Mouse (Mus musculus) neural tube, embryonic 11.5 days (tissue): Measurements from ENCODE around the gene Nf1. TPM values are rescaled to one million over a fixed set of nuclear protein-coding genes. Genes with fewer than 3 reads are reported as not detected.

Experiments used
- ATAC-seq: fragments of 200-750 bp; cut with Nextera tagmentation; 2 replicates; pipeline ENCODE4 v1.8.0; 2017; ENCODE audit warnings: moderate number of reproducible peaks, mild to moderate bottlenecking, moderate TSS enrichment, moderate library complexity; ENCODE audit not compliant: insufficient read depth, low FRiP score, low TSS enrichment
- DNase-seq: peaks from one replicate; pipeline ENCODE4 v3.0.0-alpha.2; 2015; ENCODE audit warnings: low spot score
- H3K27ac ChIP-seq: fragments of 300-500 bp; sonication (generic); 2 replicates; pipeline ENCODE4 v1.5.1; 2014; ENCODE audit warnings: low read depth, mild to moderate bottlenecking, low read length
- H3K27me3 ChIP-seq: fragments of 300-500 bp; sonication (generic); 2 replicates; pipeline ENCODE4 v1.6.1; 2014; ENCODE audit warnings: mild to moderate bottlenecking, low read length, mixed read lengths; ENCODE audit not compliant: control insufficient read depth, insufficient read depth
- H3K36me3 ChIP-seq: fragments of 300-500 bp; sonication (generic); 2 replicates; pipeline ENCODE4 v1.6.1; 2014; ENCODE audit warnings: mild to moderate bottlenecking, low read length, moderate library complexity, mixed read lengths; ENCODE audit not compliant: control insufficient read depth, insufficient read depth
- H3K4me1 ChIP-seq: fragments of 300-500 bp; sonication (generic); 2 replicates; pipeline ENCODE4 v1.6.1; 2014; ENCODE audit warnings: low read length, mixed read lengths; ENCODE audit not compliant: control insufficient read depth, insufficient read depth
- H3K4me2 ChIP-seq: fragments of 300-500 bp; sonication (generic); 2 replicates; pipeline ENCODE4 v1.6.1; 2014; ENCODE audit warnings: low read depth, mild to moderate bottlenecking, moderate library complexity
- H3K4me3 ChIP-seq: fragments of 300-500 bp; sonication (generic); 2 replicates; pipeline ENCODE4 v1.5.1; 2014; ENCODE audit warnings: low read depth, low read length
- H3K9ac ChIP-seq: fragments of 300-500 bp; sonication (generic); 2 replicates; pipeline ENCODE4 v1.6.1; 2014; ENCODE audit warnings: mild to moderate bottlenecking, low read length
- H3K9me3 ChIP-seq: fragments of 300-500 bp; sonication (generic); 2 replicates; pipeline ENCODE4 v1.6.1; 2016; ENCODE audit warnings: low read length; ENCODE audit not compliant: control insufficient read depth
- WGBS: fragments of 180-500 bp; shearing (Covaris S2); extraction: QIAGEN DNeasy Blood & Tissue Kit; methylation state at CpG from one replicate; pipeline ENCODE4 v1.1.7; 2014; 5-methylcytosine and 5-hydroxymethylcytosine counted together
- polyA plus RNA-seq: library from polyadenylated mRNA; unstranded; fragments of >200 nt; fragmentation: Nextera tagmentation; extraction: Ambion mirVana; gene quantifications from 2 replicates; pipeline ENCODE4 v1.2.1, GENCODE M21; 2014

The Nf1 gene
- 10.3 and 11.3 TPM in 2 replicates for polyA plus RNA-seq

DNA sequence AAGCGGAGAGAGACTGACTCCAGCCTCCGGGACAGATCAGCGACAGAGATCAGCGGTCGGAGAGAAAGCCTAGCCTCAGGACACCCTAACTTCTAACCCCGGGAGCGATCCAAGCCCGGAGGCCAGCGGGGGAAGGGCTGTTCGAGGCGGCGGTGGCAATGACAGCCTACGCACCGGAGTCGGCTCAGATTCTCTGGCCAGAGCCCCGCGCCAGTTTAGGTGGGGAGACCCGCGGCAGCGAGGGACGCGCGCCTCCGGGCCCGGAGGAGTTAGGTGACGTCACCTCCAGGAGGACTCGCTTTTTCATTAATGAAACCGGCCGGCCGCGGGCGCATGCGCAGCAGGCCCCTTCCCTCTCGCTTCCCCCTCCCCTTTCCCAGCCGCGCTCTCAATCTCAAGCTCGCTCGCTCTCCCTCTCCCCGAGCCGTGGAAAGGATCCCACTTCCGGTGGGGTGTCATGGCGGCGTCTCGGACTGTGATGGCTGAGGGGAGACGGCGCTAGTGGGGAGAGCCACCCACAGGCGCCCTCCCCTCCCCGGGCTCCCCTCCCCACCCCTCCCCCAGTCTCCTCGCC lies at the start of gene Nf1:
Gene Nf1, plus strand, starts transcription at position 460 of the 574 bp plus-strand sequence.
- Histone ChIP-seq H3K4me2 (peak within 1 kb of the TSS; percentile 64), H3K27ac (peak within 1 kb of the TSS; percentile 87), H3K36me3 (no peaks in the 10 kb centered on the region), H3K27me3 (no peaks in the 10 kb centered on the region), H3K9ac (peak within 1 kb of the TSS; percentile 95), H3K4me1 (peaks cover 6% of the 10 kb centered on the region), H3K4me3 (peak within 1 kb of the TSS; percentile 96), H3K9me3 (no peaks in the 10 kb centered on the region)
- under 1% methylated on average over 45 of the region's 49 CpGs for WGBS
- ATAC-seq (peak; percentile 93), DNase-seq (peak; percentile 99)

DNA sequence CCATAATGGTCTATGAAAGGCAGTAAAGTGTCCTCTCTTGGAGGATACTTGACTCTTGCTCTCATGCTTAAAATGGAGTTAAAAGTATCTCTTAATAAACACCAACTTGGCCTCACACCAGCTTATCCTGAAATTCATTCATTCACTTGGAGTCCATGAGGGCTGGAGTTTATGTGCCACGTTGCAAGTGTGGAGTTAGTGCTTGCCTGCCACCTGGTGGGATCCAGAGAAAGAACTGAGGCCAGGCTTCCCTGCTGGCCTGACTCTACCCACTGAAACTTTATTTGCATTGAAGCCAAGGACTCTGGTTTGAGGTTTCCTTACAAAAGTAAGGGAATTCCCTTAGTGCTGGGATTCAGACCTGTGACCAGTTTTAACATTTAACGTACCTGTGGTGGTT lies 49.0 kb upstream of the Nf1 start:
- Histone ChIP-seq H3K27me3 (no peaks in the 10 kb centered on the region), H3K4me1 (no peaks in the 10 kb centered on the region), H3K4me3 (no peak overlapping the region), H3K9me3 (no peaks in the 10 kb centered on the region), H3K9ac (no peak overlapping the region), H3K4me2 (no peak overlapping the region), H3K36me3 (no peaks in the 10 kb centered on the region), H3K27ac (no peak overlapping the region)
- 50% methylated on average over 2 of the region's 2 CpGs for WGBS
- ATAC-seq (no peak), DNase-seq (peak; percentile 33)

DNA sequence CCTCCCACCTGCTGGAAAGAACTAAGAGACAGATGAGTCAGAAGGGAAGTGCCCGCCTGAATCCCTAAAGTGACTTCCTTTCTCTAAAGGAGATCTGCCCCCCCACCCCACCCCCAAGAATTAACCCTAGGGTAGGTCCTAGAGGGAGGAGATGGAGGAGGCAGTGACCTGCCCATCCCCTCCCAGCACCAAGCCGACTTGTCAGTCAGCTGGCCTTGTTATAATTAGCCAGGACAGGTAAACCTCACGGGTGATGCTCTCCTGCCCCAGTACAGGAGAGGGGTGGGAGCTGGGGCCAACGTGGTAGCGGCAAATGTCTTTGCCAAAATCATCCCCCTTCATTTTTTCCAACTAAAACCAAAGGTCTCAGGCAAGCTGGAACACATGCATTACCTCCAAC lies 47.8 kb upstream of the Nf1 start:
- WGBS = 74% methylated on average over 5 of the region's 5 CpGs
- Histone ChIP-seq H3K4me3 (no peak overlapping the region), H3K9me3 (no peaks in the 10 kb centered on the region), H3K9ac (no peak overlapping the region), H3K4me2 (no peak overlapping the region), H3K36me3 (no peaks in the 10 kb centered on the region), H3K27ac (no peak overlapping the region), H3K4me1 (no peaks in the 10 kb centered on the region), H3K27me3 (no peaks in the 10 kb centered on the region)
- ATAC-seq (no peak), DNase-seq (no peak)

DNA sequence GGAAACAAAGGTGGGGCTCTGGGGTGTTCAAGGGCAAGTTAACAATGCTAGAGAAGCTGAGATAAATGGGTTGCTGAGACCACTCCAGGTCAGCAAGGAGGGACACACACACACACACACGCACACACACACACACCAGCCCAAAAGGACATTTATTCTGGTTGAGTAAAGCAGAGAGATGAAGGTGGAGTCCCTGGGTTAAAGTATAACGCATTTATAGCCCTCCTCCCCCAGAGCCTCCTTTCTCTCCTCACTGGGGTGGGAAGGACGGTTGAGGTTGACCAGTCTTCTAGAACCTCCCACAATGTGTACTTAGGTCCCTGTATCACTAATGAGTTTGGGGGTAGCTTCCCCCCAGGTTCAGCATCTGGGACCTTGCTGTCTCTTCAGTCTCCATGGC lies 47.4 kb upstream of the Nf1 start:
- Histone ChIP-seq H3K27ac (no peak overlapping the region), H3K4me1 (no peaks in the 10 kb centered on the region), H3K27me3 (no peaks in the 10 kb centered on the region), H3K36me3 (no peaks in the 10 kb centered on the region), H3K9me3 (no peaks in the 10 kb centered on the region), H3K4me2 (no peak overlapping the region), H3K9ac (no peak overlapping the region), H3K4me3 (no peak overlapping the region)
- WGBS = 58% methylated on average over 3 of the region's 3 CpGs
- DNase-seq = no peak
- ATAC-seq = no peak

DNA sequence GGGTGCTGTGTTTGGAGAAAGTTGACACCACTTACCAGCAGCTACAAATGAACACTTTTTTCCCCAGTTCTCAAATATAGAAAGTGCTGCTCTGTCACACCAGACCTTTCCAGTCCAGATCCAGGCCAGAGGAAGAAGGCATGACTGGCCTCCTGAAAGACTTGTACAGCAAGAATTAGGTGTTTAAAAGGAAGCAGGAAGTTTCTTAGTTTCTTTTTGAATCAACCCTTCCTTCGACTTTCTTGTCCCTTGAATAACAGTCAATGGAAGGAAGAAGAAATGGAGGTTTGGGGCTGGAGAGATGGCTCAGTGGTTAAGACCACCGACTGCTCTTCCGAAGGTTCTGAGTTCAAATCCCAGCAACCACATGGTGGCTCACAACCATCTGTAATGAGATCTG lies 46.5 kb upstream of the Nf1 start:
- H3K4me3 ChIP-seq = no peak overlapping the region
- no peak overlapping the region for H3K4me2 ChIP-seq
- no peaks in the 10 kb centered on the region for H3K36me3 ChIP-seq
- no peak overlapping the region for H3K9ac ChIP-seq
- no peaks in the 10 kb centered on the region for H3K9me3 ChIP-seq
- H3K4me1 ChIP-seq = no peaks in the 10 kb centered on the region
- DNase-seq (no peak), ATAC-seq (no peak)
- WGBS = 89% methylated on average over 3 of the region's 3 CpGs
- H3K27ac ChIP-seq = no peak overlapping the region
- no peaks in the 10 kb centered on the region for H3K27me3 ChIP-seq

DNA sequence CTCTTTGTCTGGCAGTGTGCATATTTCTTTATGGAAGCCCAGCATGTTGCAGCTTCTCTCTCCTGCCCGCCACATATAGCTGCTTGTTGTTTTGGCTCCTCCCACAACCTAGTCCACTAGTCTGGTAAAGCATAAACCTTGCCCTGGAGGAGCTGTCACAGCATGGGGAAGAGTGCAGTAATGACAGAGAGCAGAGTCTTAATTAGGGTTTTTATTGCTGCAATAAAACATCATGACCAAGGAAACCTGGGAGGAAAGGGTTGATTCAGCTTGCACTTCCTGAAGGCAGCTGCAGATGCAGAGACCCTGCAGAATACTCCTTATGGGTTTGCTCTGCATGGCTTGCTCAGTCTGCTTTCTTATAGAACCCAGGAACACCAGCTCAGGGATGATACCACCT lies 45.5 kb upstream of the Nf1 start:
- DNase-seq (no peak), ATAC-seq (no peak)
- Histone ChIP-seq H3K9ac (no peak overlapping the region), H3K27ac (no peak overlapping the region), H3K9me3 (no peaks in the 10 kb centered on the region), H3K4me1 (no peaks in the 10 kb centered on the region), H3K27me3 (no peaks in the 10 kb centered on the region), H3K36me3 (no peaks in the 10 kb centered on the region), H3K4me3 (no peak overlapping the region), H3K4me2 (no peak overlapping the region)
- 29% methylated on average over 1 of the region's 1 CpGs for WGBS

DNA sequence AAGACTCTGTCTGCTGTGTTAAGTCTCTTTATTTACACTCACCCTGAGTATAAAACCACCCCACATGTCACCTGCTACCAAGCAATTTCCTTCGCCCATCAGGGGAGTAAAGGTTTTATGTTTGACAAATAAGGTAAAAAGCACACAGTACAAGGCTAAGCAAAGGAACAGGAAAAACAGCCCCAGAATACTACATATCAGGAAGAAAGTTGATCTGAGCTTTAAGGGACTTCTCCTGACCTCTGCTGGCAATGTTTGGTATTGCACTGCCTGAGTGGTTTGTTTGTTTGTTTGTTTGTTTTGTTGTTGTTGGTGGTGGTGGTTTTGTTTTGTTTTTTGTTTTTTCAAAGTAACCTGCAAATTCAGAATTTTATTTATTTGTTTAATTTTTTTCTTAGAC lies 43.3 kb upstream of the Nf1 start:
- Histone ChIP-seq H3K9ac (no peak overlapping the region), H3K4me2 (no peak overlapping the region), H3K27me3 (no peaks in the 10 kb centered on the region), H3K4me1 (no peaks in the 10 kb centered on the region), H3K36me3 (no peaks in the 10 kb centered on the region), H3K9me3 (no peaks in the 10 kb centered on the region), H3K4me3 (no peak overlapping the region), H3K27ac (no peak overlapping the region)
- DNase-seq = peak; percentile 53
- ATAC-seq = no peak
- WGBS = 50% methylated on average over 1 of the region's 1 CpGs

DNA sequence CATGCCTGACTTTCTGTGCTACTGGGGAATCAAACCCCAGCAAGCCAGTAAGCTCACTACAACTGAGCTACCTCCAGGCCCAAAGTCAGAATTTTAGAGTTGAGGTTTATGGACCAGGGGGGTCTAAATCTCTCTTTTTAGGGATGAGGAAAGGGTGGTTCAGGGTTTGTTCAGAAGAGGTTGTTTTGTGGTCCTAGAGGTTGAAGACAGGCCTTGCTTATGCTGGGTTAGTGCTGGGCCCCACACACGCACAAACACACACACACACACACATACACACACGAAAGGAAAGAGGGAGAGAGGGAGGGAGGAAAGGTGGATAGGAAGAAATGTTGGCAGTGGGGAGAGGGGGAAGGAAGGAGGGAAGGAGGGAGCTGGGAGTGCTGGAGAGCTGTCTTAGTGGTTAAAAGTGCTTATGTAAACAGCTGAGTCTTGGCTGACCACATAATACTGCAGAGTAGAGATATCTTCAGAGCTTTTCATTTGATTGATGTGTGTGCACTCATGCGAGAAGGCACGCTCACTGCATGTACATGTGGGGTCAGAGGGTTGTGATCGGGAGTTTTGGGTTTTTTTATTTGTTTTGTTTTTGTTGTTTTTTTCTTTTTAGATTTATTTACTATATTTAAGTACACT lies 42.5 kb upstream of the Nf1 start, which contains the start of gene Gm9964:
Gene Gm9964, minus strand, starts transcription at position 51 of the 636 bp plus-strand sequence.
- no peaks in the 10 kb centered on the region for H3K4me1 ChIP-seq
- 71% methylated on average over 5 of the region's 5 CpGs for WGBS
- no peaks in the 10 kb centered on the region for H3K36me3 ChIP-seq
- H3K4me2 ChIP-seq = no peak within 1 kb of the TSS
- no peak within 1 kb of the TSS for H3K4me3 ChIP-seq
- no peak for ATAC-seq
- H3K27ac ChIP-seq = no peak within 1 kb of the TSS
- no peak within 1 kb of the TSS for H3K9ac ChIP-seq
- no peaks in the 10 kb centered on the region for H3K9me3 ChIP-seq
- no peaks in the 10 kb centered on the region for H3K27me3 ChIP-seq
- no peak for DNase-seq

DNA sequence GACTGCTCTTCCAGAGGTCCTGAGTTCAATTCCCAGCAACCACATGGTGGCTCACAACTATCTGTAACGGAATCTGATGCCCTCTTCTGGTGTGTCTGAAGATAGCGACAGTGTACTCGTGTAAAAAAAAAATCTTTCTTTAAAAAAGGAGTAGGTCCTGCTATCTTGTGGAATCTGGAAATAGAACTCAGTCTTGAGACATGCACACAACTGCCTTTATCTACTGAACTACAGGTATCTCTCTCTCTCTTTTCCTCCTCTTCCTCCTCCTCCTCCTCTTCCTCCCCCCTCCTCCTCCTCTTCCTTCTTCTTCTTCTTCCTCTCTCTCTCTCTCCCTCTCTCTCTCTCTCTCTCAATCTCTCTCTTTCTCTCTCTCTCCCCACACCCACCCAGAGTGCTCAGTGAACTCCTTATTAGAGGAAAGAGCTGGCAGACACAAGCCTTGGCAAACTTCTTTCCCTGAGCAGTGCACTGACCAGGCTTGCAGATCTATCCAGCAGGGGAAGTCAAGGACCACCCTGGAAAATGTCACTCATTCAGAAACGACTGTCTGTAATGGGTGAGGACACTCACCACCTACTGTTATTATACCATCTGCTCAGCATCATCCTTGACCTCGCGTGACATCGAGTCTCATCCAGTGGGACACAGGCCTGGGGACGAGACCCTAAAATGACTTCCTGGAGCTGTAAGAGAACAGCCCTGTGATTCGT lies 39.6 kb upstream of the Nf1 start:
- no peak overlapping the region for H3K4me3 ChIP-seq
- H3K36me3 ChIP-seq = no peaks in the 10 kb centered on the region
- no peaks in the 10 kb centered on the region for H3K9me3 ChIP-seq
- no peaks in the 10 kb centered on the region for H3K27me3 ChIP-seq
- ATAC-seq = no peak
- no peak for DNase-seq
- H3K4me1 ChIP-seq = no peaks in the 10 kb centered on the region
- 75% methylated on average over 9 of the region's 9 CpGs for WGBS
- no peak overlapping the region for H3K4me2 ChIP-seq
- no peak overlapping the region for H3K9ac ChIP-seq
- H3K27ac ChIP-seq = no peak overlapping the region
